Mouse (Mus musculus) spleen, postnatal 10 days (tissue): ENCODE data around the gene Alg14.

Experiments
- DNase-seq, 2 experiments: peaks; one replicate each; pipeline ENCODE4 v3.0.0; 2021 to 2022; ENCODE audit warnings: low spot score in 2 of 2

The Alg14 gene

DNA sequence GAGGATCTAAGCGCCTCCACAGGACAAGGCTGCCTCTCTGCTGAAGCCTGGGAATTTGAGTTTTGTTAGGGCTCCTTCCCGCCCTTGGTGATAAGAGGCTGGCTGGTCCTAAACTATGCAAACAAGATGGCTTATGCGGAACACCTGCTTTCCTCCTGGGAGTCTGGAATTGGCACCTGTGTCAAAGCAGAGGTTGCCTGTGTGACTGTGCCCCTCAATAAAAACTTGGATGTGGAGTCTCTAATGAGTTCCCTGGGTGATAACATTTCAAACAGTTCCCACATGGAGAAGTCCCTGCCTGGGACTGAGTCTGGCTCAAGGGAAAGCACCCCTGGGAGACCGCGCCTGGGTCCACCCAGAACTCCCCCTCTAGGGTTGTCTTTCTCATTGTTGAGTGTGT is 113.5 kb downstream of the Alg14 start:
- no peak for DNase-seq

- DNase-seq, result no peak
These were observed 115.8 kb downstream of the Alg14 start for GRCm38 (mm10) chr3:121407417-121407816.

DNA sequence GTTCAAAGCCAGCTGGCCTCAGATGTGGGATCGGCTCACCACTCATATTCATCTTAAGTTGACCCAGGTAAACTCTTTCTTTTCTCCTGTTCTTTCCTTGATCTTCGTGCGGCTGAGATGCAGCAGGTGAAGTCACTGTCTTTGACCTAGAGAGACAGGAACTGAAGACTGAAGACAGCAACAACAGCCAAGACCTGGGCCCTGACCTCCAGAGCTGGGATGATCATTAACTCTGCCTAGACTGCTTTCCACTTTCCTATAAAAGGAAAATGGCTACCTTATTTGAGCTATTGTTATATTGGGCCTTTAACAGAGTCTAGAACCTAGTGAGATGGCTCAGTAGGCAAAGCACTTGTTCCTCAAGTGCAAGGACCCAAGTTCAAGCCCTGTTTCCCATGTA is 116.8 kb downstream of the Alg14 start:
- no peak for DNase-seq

- DNase-seq, result no peak
These were observed 119.9 kb downstream of the Alg14 start for GRCm38 (mm10) chr3:121411450-121411849.
